Comparison of ENCODE assay signal across 8 mouse cellular contexts in the genomic region with DNA sequence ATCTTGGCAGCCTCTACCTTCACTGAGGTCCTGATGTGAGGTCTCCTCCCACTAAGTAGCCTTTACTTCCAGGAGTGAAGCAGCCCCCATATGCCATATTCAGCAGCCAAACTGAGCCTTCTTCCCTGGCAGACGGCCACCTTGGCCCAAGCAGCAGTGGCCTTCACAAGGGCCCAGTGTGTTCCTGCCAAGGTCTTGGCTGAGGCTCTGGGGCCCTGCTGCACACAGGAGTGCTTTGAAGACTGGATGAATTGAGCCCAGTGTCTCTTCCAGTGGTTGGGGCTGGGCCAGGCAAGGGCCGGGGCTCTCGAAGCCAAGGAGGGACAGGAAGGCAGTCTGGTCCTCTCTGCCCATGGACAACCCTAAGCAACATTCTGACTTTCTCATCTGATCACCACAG. TPM values are rescaled to one million over a fixed set of nuclear protein-coding genes. Genes with fewer than 3 reads are reported as not detected.
DNase-seq lines count a peak whose midpoint lies in the region; ATAC-seq lines count a peak whose summit lies in the region.

No protein-coding gene starts in this region.

- H3K4me3 ChIP-seq in limb, embryonic 12.5 days (replicated peaks), result no peak overlapping the region
- no peak overlapping the region for H3K4me3 ChIP-seq in limb, embryonic 10.5 days
- H3K4me3 ChIP-seq in heart, embryonic 14.5 days (ENCODE audit: control insufficient read depth in 1 of 2, insufficient read depth in 1 of 2, low read depth in 1 of 2, low read length in 2 of 2), result no peak overlapping the region

- no peaks in the 10 kb centered on the region for H3K36me3 ChIP-seq in limb, embryonic 12.5 days
- no peaks in the 10 kb centered on the region for H3K36me3 ChIP-seq in limb, embryonic 10.5 days
- H3K36me3 ChIP-seq in heart, embryonic 14.5 days (ENCODE audit: control insufficient read depth, insufficient read depth, low read length), result no peaks in the 10 kb centered on the region

- ATAC-seq in limb, embryonic 12.5 days (ENCODE audit: insufficient number of reproducible peaks, insufficient read depth, low FRiP score, low TSS enrichment, low read depth), result no peak
- peak; percentile 65; the same call in 1 of the 2 replicates for ATAC-seq in heart, embryonic 14.5 days (ENCODE audit: insufficient number of reproducible peaks, insufficient read depth, low FRiP score, low read depth)

- 0 out of 2 replicates have a peak overlapping the region, but pooled peaks have one; percentile 7 for H3K27ac ChIP-seq in limb, embryonic 12.5 days
- no peak overlapping the region for H3K27ac ChIP-seq in limb, embryonic 10.5 days
- 0 out of 4 replicates have a peak overlapping the region, but pooled peaks of 1 of the 2 experiments have one; percentile 10 for H3K27ac ChIP-seq in heart, embryonic 14.5 days (replicated peaks in 1 of 2; ENCODE audit: control insufficient read depth in 1 of 2, insufficient read depth in 1 of 2, low read depth in 2 of 2, low read length in 2 of 2)

- no peak overlapping the region for H3K4me2 ChIP-seq in limb, embryonic 12.5 days
- H3K4me2 ChIP-seq in heart, embryonic 14.5 days (ENCODE audit: low read length), result no peak overlapping the region

- 76% methylated on average over 3 of the region's 3 CpGs for WGBS in limb, embryonic 12.5 days
- 86% methylated on average over 3 of the region's 3 CpGs for WGBS in limb, embryonic 10.5 days
- 58% methylated on average over 3 of the region's 3 CpGs for WGBS in heart, embryonic 14.5 days

- H3K9me3 ChIP-seq in limb, embryonic 12.5 days, result no peaks in the 10 kb centered on the region
- H3K9me3 ChIP-seq in limb, embryonic 10.5 days (replicated peaks), result no peaks in the 10 kb centered on the region
- no peaks in the 10 kb centered on the region for H3K9me3 ChIP-seq in heart, embryonic 14.5 days (ENCODE audit: control insufficient read depth, low read length)

- DNase-seq in limb, embryonic 10.5 days (ENCODE audit: low spot score), result no peak
- peak; percentile 81 to 82 for DNase-seq in cerebellum, postnatal 36 days
- DNase-seq in left cerebral cortex, adult 8-10 months (ENCODE audit: low spot score in 2 of 2), result peak; percentile 43 to 91
- peak; percentile 67 to 75 for DNase-seq in right cerebral cortex, postnatal 36 days (ENCODE audit: low spot score in 2 of 2)
- no peak for DNase-seq in thymus, postnatal 0 days (ENCODE audit: low spot score)
- DNase-seq in yolk sac, embryonic 10.5 days (ENCODE audit: low spot score), result no peak

- peaks cover 2% of the 10 kb centered on the region; the same call in 1 of the 2 replicates for H3K4me1 ChIP-seq in limb, embryonic 12.5 days (replicated peaks)
- H3K4me1 ChIP-seq in limb, embryonic 10.5 days, result peaks cover 40% of the 10 kb centered on the region
- peaks cover 20 to 23% of the 10 kb centered on the region in 2 experiments for H3K4me1 ChIP-seq in heart, embryonic 14.5 days (ENCODE audit: control insufficient read depth in 2 of 2, insufficient read depth in 2 of 2, low read length in 2 of 2)

- H3K9ac ChIP-seq in limb, embryonic 12.5 days (replicated peaks), result no peak overlapping the region
- H3K9ac ChIP-seq in heart, embryonic 14.5 days (ENCODE audit: low read length), result no peak overlapping the region

- peaks cover 3% of the 10 kb centered on the region; the same call in 1 of the 2 replicates for H3K27me3 ChIP-seq in limb, embryonic 12.5 days
- H3K27me3 ChIP-seq in limb, embryonic 10.5 days (ENCODE audit: low read depth, poor library complexity, severe bottlenecking), result peaks cover 6% of the 10 kb centered on the region
- H3K27me3 ChIP-seq in heart, embryonic 14.5 days (ENCODE audit: control insufficient read depth, insufficient read depth, low read length), result no peaks in the 10 kb centered on the region

RNA-seq across cellular contexts. Expression of gene Ncor2, which starts 42.8 kb away (rescaled TPM):
- polyA plus RNA-seq in limb, embryonic 12.5 days (2016; fragmentation: Nextera tagmentation; extraction: Ambion mirVana), result 27.2 and 29.4 TPM in 2 replicates
- 22.4 and 26.8 TPM in 2 replicates for polyA plus RNA-seq in limb, embryonic 10.5 days (2016; fragmentation: Nextera tagmentation; extraction: Ambion mirVana)
- polyA plus RNA-seq in heart, embryonic 14.5 days (2014; fragmentation: Nextera tagmentation; extraction: Ambion mirVana), result 16.2 and 17.6 TPM in 2 replicates
- total RNA-seq in left cerebral cortex, adult 8-10 months (2022), result 100 to 1,000 TPM; 171 to 184 (median 179) TPM
- polyA plus RNA-seq in thymus, postnatal 0 days (2015; fragmentation: Nextera tagmentation; extraction: Ambion mirVana), result 14.3 and 19.8 TPM in 2 replicates

Comparison
In these comparisons a context has a peak if more than half of its experiments do, and no peak if none do; other contexts are left out.
1. DNase-seq: peak in cerebellum, postnatal 36 days (2 of 2), left cerebral cortex, adult 8-10 months (2 of 2) and right cerebral cortex, postnatal 36 days (2 of 2); none in limb, embryonic 10.5 days (single experiment), thymus, postnatal 0 days (single experiment) and yolk sac, embryonic 10.5 days (single experiment).